In genomic region chr9:94732599-94733287, GRCm38 (mm10) we compare ENCODE assay signal across 9 mouse cellular contexts.
DNase-seq lines count a peak whose midpoint lies in the region; ATAC-seq lines count a peak whose summit lies in the region.
"Had no signal": no experiment of that assay in that cellular context is flagged by ENCODE, and none has a peak within 500 bp of the region (broad histone marks: within the 10 kb centered on the region; RNA-seq: fewer than 3 reads in every experiment).

No protein-coding gene starts in this region.

- H3K27ac ChIP-seq in limb, embryonic 12.5 days: no peak overlapping the region

- H3K9ac ChIP-seq in limb, embryonic 12.5 days (replicated peaks): no peak overlapping the region

- H3K36me3 ChIP-seq in limb, embryonic 12.5 days: no peaks in the 10 kb centered on the region

- DNase-seq in cerebellum, postnatal 14 days: peak; percentile 30 to 37
- DNase-seq in cerebellum, adult 9-10 months: no peak
- DNase-seq in kidney, postnatal 14 days: peak; percentile 12
- DNase-seq in kidney, adult 8-10 months: no peak
- DNase-seq in embryo, embryonic 10.5 days (ENCODE audit: low spot score): peak; percentile 27
- no peak for DNase-seq in left cerebral cortex, adult 9 months (ENCODE audit: low spot score in 2 of 2)
- DNase-seq: B cell, adult 2 months had no signal

- H3K4me1 ChIP-seq in limb, embryonic 12.5 days (replicated peaks): peaks cover 7% of the 10 kb centered on the region

- H3K9me3 ChIP-seq in limb, embryonic 12.5 days: no peaks in the 10 kb centered on the region

- H3K27me3 ChIP-seq in limb, embryonic 12.5 days: 0 out of 2 replicates have a peak, but pooled peaks cover 7% of the 10 kb centered on the region

- peak; percentile 60; the same call in 1 of the 2 replicates for ATAC-seq in limb, embryonic 12.5 days (ENCODE audit: insufficient number of reproducible peaks, insufficient read depth, low FRiP score, low TSS enrichment, low read depth)
- ATAC-seq in inflammation-experienced regulatory T-cells, adult 6 months: no peak

- H3K4me3 ChIP-seq in limb, embryonic 12.5 days (replicated peaks): no peak overlapping the region

- 58% methylated on average over 8 of the region's 8 CpGs for WGBS in limb, embryonic 12.5 days

- H3K4me2 ChIP-seq in limb, embryonic 12.5 days: no peak overlapping the region

Comparison
In these comparisons a context has a peak if more than half of its experiments do, and no peak if none do; other contexts are left out.
1. DNase-seq: peak in cerebellum, postnatal 14 days (2 of 2), kidney, postnatal 14 days (single experiment) and embryo, embryonic 10.5 days (single experiment); none in cerebellum, adult 9-10 months (single experiment), kidney, adult 8-10 months (0 of 2) and left cerebral cortex, adult 9 months (0 of 2).